ENCODE assay signal across 12 mouse cellular contexts in genomic region chr7:28954773-28955172, GRCm38 (mm10). TPM values are rescaled to one million over a fixed set of nuclear protein-coding genes. Genes with fewer than 3 reads are reported as not detected.
DNase-seq lines count a peak whose midpoint lies in the region; ATAC-seq lines count a peak whose summit lies in the region.
"Had no signal": no experiment of that assay in that cellular context is flagged by ENCODE, and none has a peak within 500 bp of the region (broad histone marks: within the 10 kb centered on the region; RNA-seq: fewer than 3 reads in every experiment).

No protein-coding gene starts in this region.

- no peak overlapping the region for H3K4me3 ChIP-seq in hindbrain, embryonic 10.5 days
- H3K4me3 ChIP-seq in hindbrain, embryonic 12.5 days = no peak overlapping the region
- no peak overlapping the region for H3K4me3 ChIP-seq in midbrain, embryonic 10.5 days
- no peak overlapping the region for H3K4me3 ChIP-seq in midbrain, embryonic 13.5 days (replicated peaks)
- H3K4me3 ChIP-seq in limb, embryonic 15.5 days = no peak overlapping the region

- H3K27ac ChIP-seq in hindbrain, embryonic 10.5 days = peak overlapping the region; percentile 54
- H3K27ac ChIP-seq in hindbrain, embryonic 12.5 days = no peak overlapping the region; the same call in 1 of the 2 replicates
- peak overlapping the region; percentile 34 for H3K27ac ChIP-seq in midbrain, embryonic 10.5 days (replicated peaks)
- no peak overlapping the region for H3K27ac ChIP-seq in midbrain, embryonic 13.5 days
- peak overlapping the region; percentile 72 for H3K27ac ChIP-seq in limb, embryonic 15.5 days

- peaks cover 92% of the 10 kb centered on the region for H3K4me1 ChIP-seq in hindbrain, embryonic 10.5 days (replicated peaks)
- peaks cover 52% of the 10 kb centered on the region for H3K4me1 ChIP-seq in hindbrain, embryonic 12.5 days
- peaks cover 78% of the 10 kb centered on the region for H3K4me1 ChIP-seq in midbrain, embryonic 10.5 days
- H3K4me1 ChIP-seq in midbrain, embryonic 13.5 days (replicated peaks) = peaks cover 57% of the 10 kb centered on the region
- peaks cover 87% of the 10 kb centered on the region for H3K4me1 ChIP-seq in limb, embryonic 15.5 days

- WGBS in hindbrain, embryonic 10.5 days = 75% methylated on average over 4 of the region's 4 CpGs
- WGBS in hindbrain, embryonic 12.5 days = 66% methylated on average over 4 of the region's 4 CpGs
- 79% methylated on average over 4 of the region's 4 CpGs for WGBS in midbrain, embryonic 10.5 days
- WGBS in midbrain, embryonic 13.5 days = 82% methylated on average over 4 of the region's 4 CpGs
- WGBS in limb, embryonic 15.5 days = 62% methylated on average over 4 of the region's 4 CpGs

- no peak overlapping the region for H3K4me2 ChIP-seq in hindbrain, embryonic 12.5 days (replicated peaks)
- H3K4me2 ChIP-seq in midbrain, embryonic 13.5 days (replicated peaks) = no peak overlapping the region
- no peak overlapping the region for H3K4me2 ChIP-seq in limb, embryonic 15.5 days

- H3K27me3 ChIP-seq in hindbrain, embryonic 10.5 days (ENCODE audit: insufficient read depth, poor library complexity, severe bottlenecking) = no peaks in the 10 kb centered on the region
- no peaks in the 10 kb centered on the region for H3K27me3 ChIP-seq in hindbrain, embryonic 12.5 days
- no peaks in the 10 kb centered on the region for H3K27me3 ChIP-seq in midbrain, embryonic 10.5 days (ENCODE audit: low read depth, poor library complexity, severe bottlenecking)
- H3K27me3 ChIP-seq in midbrain, embryonic 13.5 days = no peaks in the 10 kb centered on the region
- H3K27me3 ChIP-seq in limb, embryonic 15.5 days = no peaks in the 10 kb centered on the region

- H3K9ac ChIP-seq in hindbrain, embryonic 12.5 days = no peak overlapping the region
- no peak overlapping the region for H3K9ac ChIP-seq in midbrain, embryonic 13.5 days (replicated peaks)
- 0 out of 2 replicates have a peak overlapping the region, but pooled peaks have one; percentile 10 for H3K9ac ChIP-seq in limb, embryonic 15.5 days
- H3K9ac ChIP-seq: forebrain, postnatal 0 days had no signal

- no peak for ATAC-seq in hindbrain, embryonic 12.5 days (ENCODE audit: low FRiP score)
- no peak for ATAC-seq in midbrain, embryonic 13.5 days
- no peak for ATAC-seq in limb, embryonic 15.5 days (ENCODE audit: insufficient number of reproducible peaks, low FRiP score, low TSS enrichment, low read depth)
- ATAC-seq: forebrain, postnatal 0 days had no signal

- no peaks in the 10 kb centered on the region for H3K9me3 ChIP-seq in hindbrain, embryonic 10.5 days
- no peaks in the 10 kb centered on the region for H3K9me3 ChIP-seq in hindbrain, embryonic 12.5 days (replicated peaks)
- no peaks in the 10 kb centered on the region for H3K9me3 ChIP-seq in midbrain, embryonic 10.5 days (replicated peaks)
- no peaks in the 10 kb centered on the region for H3K9me3 ChIP-seq in midbrain, embryonic 13.5 days
- H3K9me3 ChIP-seq in limb, embryonic 15.5 days = no peaks in the 10 kb centered on the region

- DNase-seq in hindbrain, embryonic 10.5 days (ENCODE audit: low spot score) = no peak
- DNase-seq in midbrain, embryonic 10.5 days (ENCODE audit: low spot score) = no peak
- no peak for DNase-seq in spleen, postnatal 36 days (ENCODE audit: low spot score in 2 of 2)
- no peak for DNase-seq in layer of hippocampus, adult 9-11 months
- DNase-seq: adrenal gland, adult 2 months; forebrain, postnatal 0 days; kidney, adult 11 months; left cerebral cortex, postnatal 4 days; thymus, postnatal 4 days had no signal

- peaks cover 32% of the 10 kb centered on the region for H3K36me3 ChIP-seq in hindbrain, embryonic 10.5 days
- H3K36me3 ChIP-seq in hindbrain, embryonic 12.5 days = no peaks in the 10 kb centered on the region
- H3K36me3 ChIP-seq in midbrain, embryonic 10.5 days = peaks cover 43% of the 10 kb centered on the region
- H3K36me3 ChIP-seq in midbrain, embryonic 13.5 days = no peaks in the 10 kb centered on the region
- no peaks in the 10 kb centered on the region for H3K36me3 ChIP-seq in limb, embryonic 15.5 days

RNA-seq across cellular contexts. Expression of gene Actn4, which starts 7.4 kb away (rescaled TPM):
- polyA plus RNA-seq in hindbrain, embryonic 10.5 days (2016; fragmentation: Nextera tagmentation; extraction: Ambion mirVana) = 216 and 245 TPM in 2 replicates
- 194 and 200 TPM in 2 replicates for polyA plus RNA-seq in hindbrain, embryonic 12.5 days (2016; fragmentation: Nextera tagmentation; extraction: Ambion mirVana)
- polyA plus RNA-seq in midbrain, embryonic 10.5 days (2016; fragmentation: Nextera tagmentation; extraction: Ambion mirVana) = 236 and 239 TPM in 2 replicates
- 120 and 132 TPM in 2 replicates for polyA plus RNA-seq in midbrain, embryonic 13.5 days (2015; fragmentation: Nextera tagmentation; extraction: Ambion mirVana)
- 347 and 359 TPM in 2 replicates for polyA plus RNA-seq in limb, embryonic 15.5 days (2015; fragmentation: Nextera tagmentation; extraction: Ambion mirVana)

RNA-seq across cellular contexts. Expression of gene Eif3k, which starts 26.9 kb away (rescaled TPM):
- polyA plus RNA-seq in hindbrain, embryonic 10.5 days (2016; fragmentation: Nextera tagmentation; extraction: Ambion mirVana) = 426 and 432 TPM in 2 replicates
- 298 and 331 TPM in 2 replicates for polyA plus RNA-seq in hindbrain, embryonic 12.5 days (2016; fragmentation: Nextera tagmentation; extraction: Ambion mirVana)
- polyA plus RNA-seq in midbrain, embryonic 10.5 days (2016; fragmentation: Nextera tagmentation; extraction: Ambion mirVana) = 402 and 429 TPM in 2 replicates
- polyA plus RNA-seq in midbrain, embryonic 13.5 days (2015; fragmentation: Nextera tagmentation; extraction: Ambion mirVana) = 318 and 323 TPM in 2 replicates
- polyA plus RNA-seq in limb, embryonic 15.5 days (2015; fragmentation: Nextera tagmentation; extraction: Ambion mirVana) = 372 and 387 TPM in 2 replicates

RNA-seq across cellular contexts. Expression of gene Map4k1, which starts 27.1 kb away (rescaled TPM):
- polyA plus RNA-seq in hindbrain, embryonic 10.5 days (2016; fragmentation: Nextera tagmentation; extraction: Ambion mirVana) = 8.8 and 9.0 TPM in 2 replicates
- 4.9 and 5.4 TPM in 2 replicates for polyA plus RNA-seq in hindbrain, embryonic 12.5 days (2016; fragmentation: Nextera tagmentation; extraction: Ambion mirVana)
- 7.9 and 11.4 TPM in 2 replicates for polyA plus RNA-seq in midbrain, embryonic 10.5 days (2016; fragmentation: Nextera tagmentation; extraction: Ambion mirVana)
- polyA plus RNA-seq in midbrain, embryonic 13.5 days (2015; fragmentation: Nextera tagmentation; extraction: Ambion mirVana) = 4.5 and 5.0 TPM in 2 replicates
- polyA plus RNA-seq in limb, embryonic 15.5 days (2015; fragmentation: Nextera tagmentation; extraction: Ambion mirVana) = 7.2 and 7.6 TPM in 2 replicates

Comparison
In these comparisons a context has a peak if more than half of its experiments do, and no peak if none do; other contexts are left out.
1. H3K27ac ChIP-seq: peak in hindbrain, embryonic 10.5 days (single experiment), midbrain, embryonic 10.5 days (single experiment) and limb, embryonic 15.5 days (single experiment); none in hindbrain, embryonic 12.5 days (single experiment) and midbrain, embryonic 13.5 days (single experiment).